Mouse (Mus musculus): ENCODE data around the gene Cks2.
"Not testable (repeated sequence)": the region's sequence is repeated elsewhere in the genome, so short reads cannot be mapped to it uniquely, and the experiment has no call there.

The Cks2 gene

DNA sequence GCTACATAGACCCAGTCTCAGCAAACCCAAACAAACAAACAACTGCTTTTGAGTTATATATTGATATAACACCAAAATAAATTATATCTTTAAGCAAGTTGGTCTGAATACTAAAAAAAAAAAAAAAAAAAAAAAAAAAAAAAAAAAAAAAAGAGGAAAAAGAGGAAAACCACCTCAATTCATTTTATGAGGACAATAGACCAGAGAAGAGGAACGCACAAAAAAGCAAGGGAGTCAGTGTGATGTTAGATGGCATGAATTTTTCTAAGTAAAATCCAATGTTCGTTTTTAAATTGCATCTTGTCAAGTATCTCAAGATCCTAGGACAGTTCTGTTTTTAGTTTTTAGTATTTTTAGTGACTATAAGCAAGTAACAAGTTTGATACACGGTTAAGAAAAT lies 3.6 kb upstream of the Cks2 start:
- DNase-seq (ENCODE audit: low spot score) = no peak

DNA sequence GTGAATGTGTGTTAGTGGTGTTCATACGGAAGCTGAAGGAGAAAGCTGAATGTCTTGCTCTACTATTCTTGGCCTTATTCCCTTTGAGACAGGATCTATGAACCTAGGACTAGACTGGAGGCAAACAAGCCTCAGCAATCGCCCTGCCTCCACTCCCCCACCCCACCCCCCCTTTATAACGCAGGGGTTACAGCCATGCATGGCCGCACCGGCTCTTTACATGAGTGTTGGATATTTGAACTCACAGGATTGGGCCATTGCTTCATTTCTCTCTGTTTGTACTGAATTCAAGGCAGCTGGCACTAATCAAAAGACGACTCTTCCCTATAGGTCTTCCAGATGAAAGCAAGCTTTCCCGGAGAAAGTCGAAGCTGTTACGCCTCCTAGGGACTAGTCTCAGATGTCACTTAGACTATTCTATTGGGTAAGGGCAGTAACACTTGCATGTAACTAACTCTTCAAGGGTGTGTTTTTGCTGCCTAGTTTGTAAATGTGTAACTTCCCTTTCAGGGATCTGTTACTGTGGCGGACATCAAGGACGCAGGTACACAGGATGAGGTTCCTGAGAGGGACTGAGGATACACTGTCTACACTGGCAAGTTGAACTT lies 2.8 kb upstream of the Cks2 start:
- DNase-seq (ENCODE audit: low spot score) = no peak

DNA sequence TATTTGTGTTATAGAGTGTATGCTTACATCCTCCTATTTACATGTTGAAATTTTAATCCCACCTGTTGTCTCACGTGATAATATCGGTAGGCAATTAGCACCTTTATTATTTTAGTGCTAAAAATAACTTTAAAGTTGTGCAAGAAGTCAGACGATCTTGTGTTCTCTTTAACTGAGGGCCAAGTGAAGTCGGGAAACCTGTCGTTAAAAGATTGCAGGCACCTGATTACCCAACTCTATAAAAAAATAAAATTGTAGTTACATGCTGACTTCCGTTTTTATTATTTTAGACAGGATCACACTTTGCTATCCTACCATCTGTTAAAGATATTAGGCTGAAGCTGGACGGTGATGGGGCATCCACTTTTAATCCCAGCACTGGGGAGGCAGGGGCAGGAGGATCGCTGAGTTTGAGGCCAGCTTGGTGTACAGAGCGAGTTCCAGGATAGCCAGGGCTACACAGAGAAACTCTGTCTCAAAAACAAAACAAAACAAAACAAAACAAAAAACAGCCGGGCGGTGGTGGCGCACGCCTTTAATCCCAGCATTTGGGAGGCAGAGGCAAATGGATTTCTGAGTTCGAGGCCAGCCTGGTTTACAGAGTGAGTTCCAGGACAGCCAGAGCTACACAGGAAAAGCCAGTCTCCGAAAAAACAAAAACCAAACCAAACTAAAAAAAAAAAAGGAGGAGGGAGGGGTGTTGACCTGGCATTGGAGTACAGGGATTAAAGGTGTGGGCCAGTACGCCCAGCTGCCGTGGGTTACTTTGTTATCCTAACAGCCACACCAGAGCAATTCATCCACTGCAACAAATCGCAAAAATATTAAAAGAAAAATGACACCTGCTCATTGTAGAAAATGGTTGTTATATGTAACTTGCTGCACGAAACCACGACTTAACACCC lies 856 bp upstream of the Cks2 start:
- DNase-seq (ENCODE audit: low spot score) = no peak

DNA sequence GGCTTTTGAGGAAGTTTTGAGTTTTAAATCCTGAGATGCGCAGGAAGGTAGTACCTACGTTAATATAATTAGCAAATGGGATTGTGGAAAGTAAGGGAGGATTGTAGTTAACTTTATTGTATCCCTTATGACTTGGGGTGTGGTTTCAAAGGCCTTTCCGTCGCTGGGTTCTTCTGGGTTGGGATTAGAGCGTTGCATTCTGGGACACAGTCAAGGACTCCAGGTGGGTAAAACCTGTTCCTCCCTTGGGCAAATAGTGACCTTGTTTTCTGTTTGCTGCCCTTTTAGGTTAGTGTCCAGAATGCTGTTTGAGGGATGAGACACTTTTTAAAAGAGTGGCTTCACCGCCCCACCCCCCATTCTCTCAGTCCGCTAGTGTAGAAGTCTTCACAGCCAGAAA lies 840 bp downstream of the Cks2 start:
- no peak for DNase-seq (ENCODE audit: low spot score)

DNA sequence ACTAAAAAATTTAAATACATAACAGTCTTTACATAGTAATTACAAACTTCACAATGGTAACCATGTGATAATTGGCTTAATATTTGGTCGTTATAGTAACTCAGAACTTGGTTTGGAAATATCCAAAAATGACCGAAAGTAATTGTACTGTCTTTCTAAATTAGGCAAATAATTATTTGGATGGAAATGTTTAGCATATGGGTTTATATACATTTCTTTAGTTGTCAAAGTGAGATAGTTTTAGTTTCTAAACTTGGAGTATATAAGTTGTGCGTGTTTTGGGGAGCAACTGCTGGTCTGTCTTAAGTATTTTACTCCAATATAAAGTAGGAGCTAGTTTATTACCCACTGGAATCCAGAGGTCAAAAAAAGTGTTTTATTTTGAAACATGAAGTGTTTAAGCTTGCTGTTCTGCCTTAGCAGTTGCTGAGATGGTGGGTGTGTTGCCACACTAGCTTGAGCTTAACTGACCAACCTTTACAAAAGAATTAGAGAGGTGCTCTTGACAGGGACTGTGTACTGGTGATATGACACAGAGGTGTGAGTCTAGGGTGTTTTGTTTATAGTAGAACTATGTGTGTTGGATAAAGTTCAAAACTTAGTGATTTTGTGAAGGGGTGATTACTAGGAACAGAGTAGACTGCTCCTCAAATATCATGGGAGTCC lies 1.5 kb downstream of the Cks2 start:
- no peak for DNase-seq (ENCODE audit: low spot score)

DNA sequence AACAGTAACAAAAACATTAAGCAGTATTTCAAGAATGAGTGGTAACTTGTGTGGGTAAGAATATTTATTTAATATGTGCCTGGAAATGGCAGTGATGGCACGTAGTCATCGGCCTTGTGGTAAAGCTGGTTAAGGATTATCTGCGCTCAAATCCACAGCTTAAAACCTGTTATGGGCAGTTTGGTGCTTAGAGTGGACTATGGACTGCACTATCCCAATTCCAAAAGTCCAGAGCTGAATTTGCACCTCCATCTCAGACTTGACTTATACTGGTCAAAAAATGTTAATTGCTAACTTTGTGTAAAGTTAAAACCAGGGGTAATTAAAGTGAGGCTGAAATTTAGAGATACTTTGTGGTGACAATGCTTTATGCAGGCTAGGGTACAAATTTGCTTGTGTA lies 2.7 kb downstream of the Cks2 start:
- no peak for DNase-seq (ENCODE audit: low spot score)

DNA sequence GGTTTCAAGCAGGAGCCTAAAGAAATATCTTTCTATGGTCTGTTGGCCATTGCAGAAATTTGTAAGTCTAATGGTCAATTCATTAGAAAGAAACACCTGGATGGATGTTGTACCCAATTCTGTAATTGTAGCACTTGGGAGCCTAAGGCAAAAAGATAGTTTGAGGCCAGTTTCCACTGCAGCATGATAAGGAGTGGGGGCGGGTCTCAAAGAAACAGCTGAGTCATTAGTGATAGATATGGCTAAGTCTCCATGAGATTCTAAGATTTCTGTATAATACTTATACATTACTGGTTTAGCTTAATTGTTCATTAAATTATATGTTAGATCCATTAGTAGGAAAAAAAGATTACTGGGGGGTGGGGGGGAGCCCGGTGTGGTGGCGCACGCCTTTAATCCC lies 3.2 kb downstream of the Cks2 start:
- DNase-seq (ENCODE audit: low spot score) = no peak

DNA sequence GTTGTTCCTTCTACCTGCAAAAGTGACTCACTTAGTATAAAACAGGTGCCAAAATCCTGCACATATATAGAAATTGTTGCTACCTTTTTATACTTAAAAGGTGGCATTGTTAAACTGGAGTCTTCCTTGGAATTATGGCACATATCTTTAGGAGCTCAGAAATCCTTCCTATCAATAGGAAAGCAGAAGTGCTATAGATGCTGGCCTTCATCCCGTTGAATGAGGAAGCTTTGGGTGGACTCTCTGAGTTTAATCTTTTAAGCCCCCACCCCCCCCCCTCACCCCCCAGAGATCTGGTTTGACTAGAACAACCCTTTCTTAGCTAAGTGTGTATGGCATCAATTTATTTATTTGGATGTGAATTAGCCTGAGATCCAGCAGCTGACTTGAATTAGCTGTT lies 4.7 kb downstream of the Cks2 start:
- no peak for DNase-seq (ENCODE audit: low spot score)

DNA sequence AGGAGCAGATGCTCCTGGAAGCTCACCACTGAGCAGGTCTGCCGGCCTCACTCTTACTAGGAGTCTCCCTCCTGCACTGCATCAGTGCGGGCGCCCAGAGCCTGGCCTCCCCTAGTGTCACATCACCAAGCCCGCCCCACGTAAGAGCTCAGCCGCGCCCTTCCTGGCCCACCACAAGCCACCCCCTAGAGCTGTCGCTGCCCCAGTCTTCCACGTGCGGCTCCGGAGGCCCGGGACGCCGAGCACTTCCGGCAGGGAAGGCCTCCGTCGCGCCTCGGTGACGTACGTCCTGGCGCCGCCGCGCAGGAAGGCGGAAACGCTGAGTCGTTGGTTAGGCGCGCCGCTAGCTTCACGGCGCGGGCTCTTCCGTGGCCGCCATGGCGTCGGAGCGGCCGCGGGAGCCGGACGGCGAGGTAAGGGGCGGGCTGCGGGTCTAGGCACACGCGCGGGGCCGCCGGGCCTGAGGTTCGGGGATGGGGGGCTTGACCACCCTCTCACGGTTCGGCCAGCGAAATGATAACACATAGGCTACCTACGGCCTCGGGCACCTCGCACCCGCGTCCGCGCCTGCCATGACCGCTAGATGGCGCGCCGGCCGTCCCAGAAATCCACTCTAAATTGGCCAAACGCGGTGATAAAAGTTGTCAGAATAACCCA lies 6.5 kb downstream of the Cks2 start, which contains the start of gene Secisbp2:
TSS of gene Secisbp2 (plus strand) at position 290 of the 657 bp plus-strand sequence.
- peak; percentile 89 for DNase-seq (ENCODE audit: low spot score)

DNA sequence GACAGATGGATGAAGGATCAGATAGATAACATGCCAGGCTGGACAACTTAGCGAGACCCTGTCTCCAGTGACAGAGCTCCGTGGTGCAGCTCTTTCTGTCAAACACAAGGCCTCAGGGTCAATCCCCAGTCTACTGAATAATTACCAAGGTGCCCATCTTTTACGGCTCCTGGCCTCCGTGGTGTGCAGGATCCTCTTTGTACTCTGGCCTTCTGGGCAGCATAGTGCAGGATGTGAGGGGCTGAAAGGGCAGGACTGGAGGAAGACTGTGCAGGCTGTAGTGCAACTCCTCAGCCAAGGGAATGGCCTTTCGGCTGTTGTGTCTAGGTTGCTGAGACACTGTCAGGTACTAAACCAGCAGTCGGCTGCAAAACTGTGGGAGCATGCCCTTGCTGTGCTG lies 8.1 kb downstream of the Cks2 start:
- no peak for DNase-seq (ENCODE audit: low spot score)

DNA sequence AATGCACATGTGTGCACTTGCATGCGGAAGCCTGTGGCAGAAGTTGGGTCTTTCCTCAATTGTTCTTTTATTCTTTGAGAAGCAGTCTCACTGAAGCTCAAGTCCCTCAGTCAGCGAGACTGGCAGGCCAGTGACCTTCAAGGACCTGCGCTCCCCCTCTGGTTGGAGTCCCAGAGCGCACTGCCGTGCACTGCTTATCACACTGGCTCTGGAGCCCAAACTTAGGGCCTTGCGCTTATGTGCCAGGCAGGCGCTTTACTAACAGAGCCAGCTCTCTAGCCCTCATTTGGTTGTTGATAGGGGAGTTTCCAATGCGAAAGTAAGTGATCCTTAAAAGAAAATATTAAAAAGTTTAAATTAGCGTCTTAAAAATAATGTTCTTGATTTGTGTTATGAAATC lies 8.9 kb downstream of the Cks2 start:
- no peak for DNase-seq (ENCODE audit: low spot score)

DNA sequence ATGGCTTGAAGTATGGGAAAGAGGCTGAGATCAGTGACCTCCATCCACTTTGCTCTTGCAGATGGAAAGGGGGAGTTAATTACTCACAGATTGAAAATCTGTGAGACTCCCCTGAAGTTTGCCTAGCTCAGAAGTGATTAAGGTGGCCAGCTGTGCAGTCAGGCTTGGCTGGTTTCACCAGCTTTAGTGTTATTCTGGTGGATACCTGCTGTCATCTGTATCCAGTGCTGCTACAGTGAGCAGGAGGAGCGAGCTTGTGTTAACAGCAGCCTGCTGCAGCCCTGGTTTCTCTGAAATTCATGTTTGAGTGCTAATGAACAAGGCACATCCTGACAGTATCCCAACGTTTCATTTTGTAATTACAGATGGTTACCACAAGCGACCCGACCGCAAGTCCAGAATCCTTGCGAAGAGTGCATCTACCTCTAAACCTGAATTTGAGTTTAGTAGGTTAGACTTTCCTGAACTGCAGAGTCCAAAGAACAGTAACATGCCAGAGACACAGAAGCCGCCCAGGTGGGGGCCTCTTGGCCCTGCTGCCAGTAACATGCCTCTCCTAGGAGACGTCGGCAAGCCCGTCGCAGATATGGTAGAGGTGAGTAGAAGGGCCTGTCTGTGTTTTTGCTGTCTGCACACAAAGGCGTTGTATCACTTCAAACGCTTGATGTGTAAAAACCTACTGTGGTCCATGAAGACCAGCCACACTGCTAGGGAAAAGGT lies 11.6 kb downstream of the Cks2 start:
- no peak for DNase-seq (ENCODE audit: low spot score)

DNA sequence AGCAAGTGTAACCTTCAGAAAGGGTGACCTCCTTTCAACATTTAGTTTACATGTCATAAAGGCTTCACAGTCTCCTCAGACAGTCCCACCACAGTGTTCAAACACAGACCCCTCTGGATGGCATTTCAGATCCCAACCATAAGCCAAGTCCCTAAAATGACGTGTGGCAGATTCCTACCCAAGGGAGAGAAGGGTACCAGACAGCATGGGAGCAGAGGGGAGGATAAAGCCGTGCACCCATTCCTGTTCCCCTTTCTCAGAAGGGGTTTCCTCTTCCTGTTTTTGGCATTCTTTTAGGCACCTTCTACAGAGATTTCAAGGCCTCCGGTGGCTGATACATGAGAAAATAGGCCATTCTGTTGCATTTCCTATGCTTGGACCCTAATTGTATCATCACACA lies 13.1 kb downstream of the Cks2 start:
- DNase-seq (ENCODE audit: low spot score) = no peak

DNA sequence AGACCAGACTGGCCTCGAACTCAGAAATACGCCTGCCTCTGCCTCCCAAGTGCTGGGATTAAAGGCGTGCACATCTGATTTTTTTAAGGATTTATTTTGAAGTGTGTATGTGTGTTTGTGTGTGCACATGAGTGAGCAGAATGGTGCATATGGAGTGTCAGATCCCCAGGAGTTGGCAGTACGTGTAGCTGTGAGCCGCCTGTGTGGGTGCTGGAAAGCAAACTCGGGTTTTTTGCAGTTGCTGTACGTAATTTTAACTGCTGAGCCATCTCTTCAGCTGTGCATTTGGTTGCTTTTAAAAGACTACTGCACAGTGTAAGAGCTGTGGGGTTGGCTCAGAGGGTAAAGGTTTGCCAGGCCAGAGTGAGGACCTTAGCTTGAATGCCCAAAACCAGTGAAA lies 14.5 kb downstream of the Cks2 start:
- no peak for DNase-seq (ENCODE audit: low spot score)

DNA sequence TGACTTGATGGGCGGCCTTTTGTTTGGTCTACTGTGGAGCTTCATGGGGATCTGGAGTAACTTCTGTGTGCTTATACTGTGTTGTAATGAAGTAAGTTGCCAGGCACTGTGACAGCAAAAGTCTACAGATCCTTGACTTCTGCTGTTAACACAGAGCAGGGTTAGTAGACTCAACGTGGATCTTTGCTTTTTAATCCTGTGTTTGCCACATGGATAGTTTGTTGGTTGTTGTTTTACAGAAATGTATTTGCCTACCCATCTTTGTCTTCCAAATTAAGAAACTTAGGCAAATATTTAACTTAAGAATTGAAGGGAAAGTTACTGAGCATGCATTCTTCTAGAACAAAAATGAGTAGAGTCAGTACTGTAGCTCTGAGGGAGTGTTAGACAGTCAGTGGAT lies 18.5 kb downstream of the Cks2 start:
- DNase-seq (ENCODE audit: low spot score) = no peak

DNA sequence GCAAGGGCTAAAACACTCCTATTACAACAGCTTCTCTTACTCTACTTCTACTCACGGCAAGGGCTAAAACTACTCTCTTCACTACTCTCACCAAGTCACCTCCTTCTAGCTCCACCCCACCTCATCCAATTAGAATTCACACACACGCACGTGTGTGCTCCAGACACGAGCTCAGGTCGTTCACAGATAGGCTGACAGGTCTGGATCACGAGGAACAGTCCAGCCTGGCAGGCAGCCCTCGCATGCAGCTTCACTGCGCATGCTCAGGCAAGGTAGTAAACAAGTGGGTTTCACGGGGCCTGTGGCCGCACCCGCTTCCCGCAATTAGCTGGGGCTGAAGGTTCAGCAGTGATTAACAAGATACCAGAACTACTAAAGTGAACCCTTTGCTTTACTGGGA lies 23.2 kb downstream of the Cks2 start:
- DNase-seq (ENCODE audit: low spot score) = not testable (repeated sequence)

DNA sequence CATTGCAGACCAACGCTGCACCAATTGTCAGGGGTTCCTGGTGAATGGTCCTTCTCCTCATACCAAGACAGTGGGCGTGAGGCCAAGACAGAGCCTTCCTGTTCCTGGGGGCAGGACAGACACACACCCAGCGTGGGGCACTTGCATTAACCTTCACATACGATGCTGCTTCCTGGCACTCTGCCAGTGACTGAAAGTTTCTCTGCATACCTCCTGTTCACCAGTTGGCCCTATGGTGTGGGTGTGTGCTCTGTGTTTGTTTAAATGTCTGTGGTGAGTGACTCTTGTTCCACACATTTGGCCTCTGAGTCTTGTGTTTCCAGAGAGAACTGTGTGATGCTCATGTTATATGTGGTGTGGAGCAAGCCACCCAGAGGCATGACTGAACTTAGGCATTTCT lies 31.6 kb downstream of the Cks2 start:
- no peak for DNase-seq (ENCODE audit: low spot score)

DNA sequence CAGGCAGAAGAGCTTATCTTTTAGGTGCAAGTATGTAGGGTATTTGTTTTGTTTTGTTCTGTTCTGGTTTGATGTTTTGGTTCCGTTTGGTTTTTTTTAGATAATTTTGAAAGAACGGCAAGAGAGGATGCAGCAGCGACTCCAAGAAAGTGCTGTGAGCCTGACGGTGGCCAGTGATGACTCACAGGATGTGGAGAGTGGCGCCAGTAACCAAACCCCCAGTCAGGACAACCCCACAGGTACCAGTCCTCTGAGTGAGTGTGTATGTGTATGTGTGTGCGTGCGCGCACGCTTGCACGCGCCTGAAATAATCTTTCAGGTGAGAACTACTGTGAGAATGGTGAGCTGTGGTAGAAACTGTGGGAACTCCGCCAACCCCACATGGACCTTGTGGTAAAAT lies 32.0 kb downstream of the Cks2 start:
- DNase-seq (ENCODE audit: low spot score) = no peak

DNA sequence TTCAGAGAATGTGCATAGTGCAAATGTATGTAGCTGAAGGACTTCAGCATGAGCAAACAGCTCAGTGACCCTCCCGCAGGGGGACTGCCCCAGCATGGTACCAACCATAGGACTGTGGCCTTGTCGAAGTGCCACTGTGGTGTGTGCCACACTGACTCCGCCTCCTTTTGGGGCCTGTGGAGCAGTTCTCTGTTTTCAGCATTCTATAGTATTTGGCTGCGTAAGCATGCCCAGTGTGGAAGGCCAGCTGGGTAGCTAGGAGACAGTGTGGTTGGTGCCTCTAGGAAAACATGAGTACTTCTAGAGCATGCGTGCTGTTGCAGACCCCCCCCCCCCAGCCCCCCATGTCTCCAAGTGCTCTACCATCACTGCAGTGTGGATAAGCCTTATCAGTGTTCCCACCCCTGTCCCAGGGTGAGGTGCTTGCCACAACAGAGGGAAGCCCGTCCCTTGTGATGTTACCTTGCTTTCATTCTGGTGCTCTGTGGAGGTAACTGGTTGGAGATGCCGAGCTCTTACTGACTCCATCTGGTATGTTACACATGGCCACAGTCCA lies 32.7 kb downstream of the Cks2 start:
- no peak for DNase-seq (ENCODE audit: low spot score)

DNA sequence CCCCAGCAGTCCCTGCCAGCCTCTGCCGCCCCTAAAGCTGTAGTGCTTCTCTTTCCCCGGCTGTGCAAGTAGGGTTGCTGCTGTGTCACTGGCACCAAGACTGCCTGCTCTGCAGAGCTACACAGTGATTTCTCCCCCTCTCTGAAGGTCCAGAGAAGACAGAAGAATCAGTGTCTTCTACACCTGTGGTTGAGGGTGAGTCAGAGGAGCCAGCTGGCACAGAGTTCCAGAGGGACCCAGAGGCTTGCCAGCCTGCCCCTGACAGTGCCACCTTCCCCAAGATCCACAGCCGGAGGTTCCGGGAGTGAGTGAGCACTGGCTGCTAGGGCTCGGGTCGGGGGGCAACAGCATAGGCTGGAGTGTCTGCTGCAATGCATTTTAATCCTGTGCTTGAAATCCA lies 33.7 kb downstream of the Cks2 start:
- DNase-seq (ENCODE audit: low spot score) = no peak

DNA sequence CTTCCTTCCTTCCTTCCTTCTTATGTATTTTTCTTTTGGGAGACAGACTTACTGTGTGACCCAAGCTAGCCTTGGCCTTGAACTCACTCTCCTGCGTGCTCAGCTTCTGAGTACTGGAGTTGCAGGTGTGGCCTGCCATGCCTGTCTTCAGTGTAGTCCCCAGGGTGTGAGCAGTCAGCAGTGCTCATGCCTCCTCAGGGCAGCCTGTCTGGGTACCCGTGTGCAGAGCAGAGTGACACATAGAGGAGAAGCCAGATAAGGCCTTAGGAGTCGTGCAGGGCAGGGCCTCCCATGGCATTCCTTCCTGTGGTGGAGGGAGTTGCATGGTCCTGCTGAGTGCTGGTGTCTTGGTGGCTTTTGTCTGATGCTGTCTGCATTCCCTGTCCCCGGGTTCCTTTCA lies 34.3 kb downstream of the Cks2 start:
- DNase-seq (ENCODE audit: low spot score) = no peak

DNA sequence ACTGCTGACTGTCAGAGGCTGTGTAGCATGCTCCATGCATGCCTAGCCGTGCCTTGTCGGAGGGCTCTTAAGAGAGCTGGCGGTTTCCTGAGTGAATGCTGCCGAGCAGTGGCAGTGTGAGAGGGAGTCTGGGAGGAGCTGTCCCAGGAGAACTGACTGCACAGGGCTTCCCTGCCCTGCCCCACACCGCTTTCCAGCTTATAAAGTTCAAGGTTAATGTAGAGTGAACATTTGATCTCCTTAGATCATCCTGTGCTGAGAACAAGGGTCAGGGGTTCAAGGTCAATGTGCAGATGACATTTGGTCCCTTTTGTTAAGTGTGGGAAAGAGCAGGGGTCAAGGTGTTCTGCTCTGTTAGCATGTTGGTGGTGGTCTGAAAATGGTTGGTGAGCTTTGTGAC lies 36.0 kb downstream of the Cks2 start:
- no peak for DNase-seq (ENCODE audit: low spot score)
